Mouse (Mus musculus) megakaryocyte-erythroid progenitor cell, adult 5-6 weeks (primary cell): ENCODE measurements around the gene Ap1m2. TPM values are rescaled to one million over a fixed set of nuclear protein-coding genes. Genes with fewer than 3 reads are reported as not detected.

ENCODE experiments used
- ATAC-seq: replicated peaks from 2 replicates; pipeline ENCODE4 v1.8.0; 2016; ENCODE audit warnings: mild to moderate bottlenecking, inconsistent platforms; ENCODE audit not compliant: severe bottlenecking, poor library complexity, low FRiP score, low TSS enrichment
- total RNA-seq, 2 experiments: library from RNA; stranded (forward) in 1 of 2; stranded (reverse) in 1 of 2; fragments of 200-1000, 215-1000 nt in 1 of 2; fragments of >200 nt in 1 of 2; fragmentation: Nextera tagmentation in 1 of 2; gene quantifications; 2 replicates each; pipeline ENCODE4 v1.2.3; 2014 to 2017

Gene Ap1m2
- total RNA-seq (2014; fragmentation: Nextera tagmentation): 0.42 TPM in 1 of 2 replicates, not detected in the other
- total RNA-seq (2017): not detected in 2 replicates

- no peak for ATAC-seq
Measured at GRCm38 (mm10) chr9:21312134-21312533, at the start of gene Ap1m2. Gene Ap1m2 (minus strand): TSS chr9:21312337.

GRCm38 (mm10) chr9:21356981-21357718 is 45.0 kb upstream of the Ap1m2 start:
- peak; percentile 78 for ATAC-seq

GRCm38 (mm10) chr9:21354796-21355195 is 42.7 kb upstream of the Ap1m2 start:
- no peak for ATAC-seq

GRCm38 (mm10) chr9:21353373-21353686 is 41.2 kb upstream of the Ap1m2 start:
- no peak for ATAC-seq

GRCm38 (mm10) chr9:21352463-21353372 is 40.6 kb upstream of the Ap1m2 start:
- peak; percentile 55 for ATAC-seq

- no peak for ATAC-seq
Measured at GRCm38 (mm10) chr9:21351702-21352377, 39.7 kb upstream of the Ap1m2 start.

GRCm38 (mm10) chr9:21351178-21351577 is 39.0 kb upstream of the Ap1m2 start:
- no peak for ATAC-seq

GRCm38 (mm10) chr9:21348152-21348551 is 36.0 kb upstream of the Ap1m2 start:
- ATAC-seq: no peak

GRCm38 (mm10) chr9:21346627-21347365 is 34.7 kb upstream of the Ap1m2 start:
- no peak for ATAC-seq

- ATAC-seq: no peak
Measured at GRCm38 (mm10) chr9:21340411-21340810, 28.3 kb upstream of the Ap1m2 start.

GRCm38 (mm10) chr9:21337652-21338051 is 25.5 kb upstream of the Ap1m2 start:
- ATAC-seq: no peak

GRCm38 (mm10) chr9:21336491-21336890 is 24.4 kb upstream of the Ap1m2 start:
- no peak for ATAC-seq

GRCm38 (mm10) chr9:21335391-21335790 is 23.3 kb upstream of the Ap1m2 start:
- no peak for ATAC-seq

GRCm38 (mm10) chr9:21334747-21335146 is 22.6 kb upstream of the Ap1m2 start:
- no peak for ATAC-seq

- no peak for ATAC-seq
Measured at GRCm38 (mm10) chr9:21333523-21333922, 21.4 kb upstream of the Ap1m2 start.

GRCm38 (mm10) chr9:21332161-21333061 is 20.3 kb upstream of the Ap1m2 start:
- no peak for ATAC-seq

- no peak for ATAC-seq
Measured at GRCm38 (mm10) chr9:21331365-21332140, 19.4 kb upstream of the Ap1m2 start.
